Mouse (Mus musculus) MEL (cell line): ENCODE measurements around the gene Arhgap6. TPM values are rescaled to one million over a fixed set of nuclear protein-coding genes. Genes with fewer than 3 reads are reported as not detected.

ENCODE experiments used
- DNase-seq: peaks from one replicate; pipeline ENCODE4 v3.0.0; 2011; ENCODE audit warnings: low read depth, low spot score
- H3K27ac ChIP-seq: 2 replicates; pipeline ENCODE4 v1.5.1; 2012; ENCODE audit warnings: low read depth, mild to moderate bottlenecking, control low read depth, low read length, moderate library complexity; ENCODE audit not compliant: control insufficient read depth
- H3K27me3 ChIP-seq, 2 experiments: fragments of 150-350 bp in 1 of 2; sonication (generic) in 1 of 2; 2 replicates each; pipeline ENCODE4 v1.6.1; 2012; ENCODE audit warnings: low read length in 2 of 2, mild to moderate bottlenecking in 2 of 2, improper control_type of control experiment in 1 of 2, moderate library complexity in 1 of 2; ENCODE audit not compliant: insufficient read depth in 2 of 2, control insufficient read depth in 1 of 2
- H3K36me3 ChIP-seq, 2 experiments: 2 replicates each; pipeline ENCODE4 v1.6.1; 2012 to 2014; ENCODE audit warnings: low read length in 2 of 2, improper control_type of control experiment in 1 of 2, inconsistent platforms in 1 of 2, mild to moderate bottlenecking in 1 of 2; ENCODE audit not compliant: insufficient read depth in 2 of 2, control insufficient read depth in 1 of 2
- H3K4me1 ChIP-seq, 2 experiments: fragments of 150-350 bp in 1 of 2; sonication (generic) in 1 of 2; 2 replicates each; pipeline ENCODE4 v1.6.1; 2012; ENCODE audit warnings: low read length in 2 of 2, improper control_type of control experiment in 1 of 2, mild to moderate bottlenecking in 1 of 2; ENCODE audit not compliant: insufficient read depth in 2 of 2, control insufficient read depth in 1 of 2
- H3K4me3 ChIP-seq, 2 experiments: fragments of 150-350 bp in 1 of 2; sonication (generic) in 1 of 2; 2 replicates each; pipeline ENCODE4 v1.5.1; 2012; ENCODE audit warnings: low read depth in 2 of 2, low read length in 2 of 2, mild to moderate bottlenecking in 2 of 2, moderate library complexity in 2 of 2, control low read depth in 1 of 2, improper control_type of control experiment in 1 of 2; ENCODE audit not compliant: control insufficient read depth in 1 of 2, insufficient read depth in 1 of 2
- H3K79me2 ChIP-seq: 2 replicates; pipeline ENCODE4 v1.6.1; 2012; ENCODE audit warnings: mild to moderate bottlenecking, low read length, moderate library complexity; ENCODE audit not compliant: control insufficient read depth, poor library complexity, insufficient read depth
- H3K9ac ChIP-seq: 2 replicates; pipeline ENCODE4 v1.6.1; 2012; ENCODE audit warnings: low read depth, mild to moderate bottlenecking, control low read depth, low read length, moderate library complexity; ENCODE audit not compliant: control insufficient read depth, poor library complexity, severe bottlenecking
- H3K9me3 ChIP-seq: fragments of 150-350 bp; sonication (generic); replicated peaks from 2 replicates; pipeline ENCODE4 v1.6.1; 2012; ENCODE audit warnings: mild to moderate bottlenecking, low read length, improper control_type of control experiment, moderate library complexity; ENCODE audit not compliant: insufficient read depth
- BHLHE40 ChIP-seq: IDR thresholded peaks from 2 replicates; pipeline ENCODE4 v1.6.1; 2012; ENCODE audit warnings: low read depth, mild to moderate bottlenecking, inconsistent platforms, low read length, improper control_type of control experiment, borderline replicate concordance
- CHD1 ChIP-seq: IDR thresholded peaks from 2 replicates; pipeline ENCODE4 v1.6.1; 2012; ENCODE audit warnings: low read depth, mild to moderate bottlenecking, inconsistent platforms, low read length, improper control_type of control experiment
- CHD2 ChIP-seq: IDR thresholded peaks from 2 replicates; pipeline ENCODE4 v1.6.1; 2011; ENCODE audit warnings: low read length, improper control_type of control experiment
- E2F4 ChIP-seq: IDR thresholded peaks from 2 replicates; pipeline ENCODE4 v1.6.1; 2011; ENCODE audit warnings: low read depth, low read length, improper control_type of control experiment, borderline replicate concordance
- ELF1 ChIP-seq: IDR thresholded peaks from 2 replicates; pipeline ENCODE4 v1.6.1; 2014; ENCODE audit warnings: low read depth, mild to moderate bottlenecking, inconsistent platforms, low read length, improper control_type of control experiment, moderate library complexity
- EP300 ChIP-seq, 2 experiments: IDR thresholded peaks; 2 replicates each; pipeline ENCODE4 v1.6.1; 2011; ENCODE audit warnings: improper control_type of control experiment in 2 of 2, low read length in 2 of 2, low read depth in 1 of 2, mild to moderate bottlenecking in 1 of 2
- ETS1 ChIP-seq: IDR thresholded peaks from 2 replicates; pipeline ENCODE4 v1.6.1; 2012; ENCODE audit warnings: low read depth, mild to moderate bottlenecking, inconsistent platforms, low read length, improper control_type of control experiment, moderate library complexity
- GABPA ChIP-seq: IDR thresholded peaks from 2 replicates; pipeline ENCODE4 v1.6.1; 2012; ENCODE audit warnings: low read depth, mild to moderate bottlenecking, inconsistent platforms, low read length, improper control_type of control experiment, moderate library complexity
- GATA1 ChIP-seq: IDR thresholded peaks from 2 replicates; pipeline ENCODE4 v1.6.1; 2011; ENCODE audit warnings: low read depth, low read length, improper control_type of control experiment
- JUND ChIP-seq: IDR thresholded peaks from 2 replicates; pipeline ENCODE4 v1.6.1; 2011; ENCODE audit warnings: low read depth, mild to moderate bottlenecking, improper control_type of control experiment, low read length
- KAT2A ChIP-seq: conservative IDR thresholded peaks from 2 replicates; pipeline ENCODE4 v1.6.1; 2012; ENCODE audit warnings: low read depth, low read length, improper control_type of control experiment, inconsistent platforms
- MAFK ChIP-seq: IDR thresholded peaks from 2 replicates; pipeline ENCODE4 v1.6.1; 2011; ENCODE audit warnings: low read depth, mild to moderate bottlenecking, low read length, improper control_type of control experiment, borderline replicate concordance
- MAX ChIP-seq: IDR thresholded peaks from 2 replicates; pipeline ENCODE4 v1.6.1; 2011; ENCODE audit warnings: low read length, improper control_type of control experiment
- MAZ ChIP-seq: IDR thresholded peaks from 2 replicates; pipeline ENCODE4 v1.6.1; 2012; ENCODE audit warnings: low read depth, mild to moderate bottlenecking, inconsistent platforms, low read length, improper control_type of control experiment
- MEF2A ChIP-seq: IDR thresholded peaks from 2 replicates; pipeline ENCODE4 v1.6.1; 2014; ENCODE audit warnings: low read depth, mild to moderate bottlenecking, inconsistent platforms, low read length, improper control_type of control experiment; ENCODE audit not compliant: poor library complexity, insufficient replicate concordance, severe bottlenecking; ENCODE audit errors: extremely low read depth
- MXI1 ChIP-seq: IDR thresholded peaks from 2 replicates; pipeline ENCODE4 v1.6.1; 2011; ENCODE audit warnings: mild to moderate bottlenecking, low read depth, low read length, improper control_type of control experiment
- MYB ChIP-seq: IDR thresholded peaks from 2 replicates; pipeline ENCODE4 v1.6.1; 2011; ENCODE audit warnings: mild to moderate bottlenecking, low read depth, low read length, improper control_type of control experiment
- MYC ChIP-seq: IDR thresholded peaks from 2 replicates; pipeline ENCODE4 v1.6.1; 2011; ENCODE audit warnings: low read depth, mild to moderate bottlenecking, low read length, improper control_type of control experiment, moderate library complexity
- NELFE ChIP-seq: IDR thresholded peaks from 2 replicates; pipeline ENCODE4 v1.6.1; 2011; ENCODE audit warnings: low read depth, low read length, improper control_type of control experiment
- NRF1 ChIP-seq: IDR thresholded peaks from 2 replicates; pipeline ENCODE4 v1.6.1; 2014; ENCODE audit warnings: low read depth, mild to moderate bottlenecking, inconsistent platforms, low read length, improper control_type of control experiment, moderate library complexity; ENCODE audit not compliant: poor library complexity, insufficient read depth, severe bottlenecking
- POLR2A ChIP-seq, 2 experiments: IDR thresholded peaks; 2 replicates each; pipeline ENCODE4 v1.6.1; 2011 to 2012; ENCODE audit warnings: low read length in 2 of 2, mild to moderate bottlenecking in 2 of 2, control low read depth in 1 of 2, improper control_type of control experiment in 1 of 2, low read depth in 1 of 2, moderate library complexity in 1 of 2; ENCODE audit not compliant: control insufficient read depth in 1 of 2, insufficient read depth in 1 of 2, poor library complexity in 1 of 2
- POLR2AphosphoS2 ChIP-seq: IDR thresholded peaks from 2 replicates; pipeline ENCODE4 v1.6.1; 2011; ENCODE audit warnings: low read length, improper control_type of control experiment
- POLR2AphosphoS5 ChIP-seq: IDR thresholded peaks from 2 replicates; pipeline ENCODE4 v1.6.1; 2012; ENCODE audit warnings: low read depth, borderline replicate concordance, mild to moderate bottlenecking, inconsistent platforms, low read length, moderate library complexity, mixed read lengths
- RAD21 ChIP-seq: IDR thresholded peaks from 2 replicates; pipeline ENCODE4 v1.6.1; 2011; ENCODE audit warnings: mild to moderate bottlenecking, low read depth, low read length, improper control_type of control experiment
- RCOR1 ChIP-seq: IDR thresholded peaks from 2 replicates; pipeline ENCODE4 v1.6.1; 2012; ENCODE audit warnings: low read depth, mild to moderate bottlenecking, inconsistent platforms, low read length, improper control_type of control experiment
- SIN3A ChIP-seq: IDR thresholded peaks from 2 replicates; pipeline ENCODE4 v1.6.1; 2012; ENCODE audit warnings: low read length, improper control_type of control experiment, inconsistent platforms
- SMC3 ChIP-seq: IDR thresholded peaks from 2 replicates; pipeline ENCODE4 v1.6.1; 2011; ENCODE audit warnings: low read depth, low read length, improper control_type of control experiment
- TAL1 ChIP-seq: IDR thresholded peaks from 2 replicates; pipeline ENCODE4 v1.6.1; 2012; ENCODE audit warnings: mild to moderate bottlenecking, inconsistent platforms, low read length, moderate library complexity, mixed read lengths
- TBP ChIP-seq: IDR thresholded peaks from 2 replicates; pipeline ENCODE4 v1.8.0; 2011; ENCODE audit warnings: low read depth, low read length, improper control_type of control experiment
- TCF12 ChIP-seq: IDR thresholded peaks from 2 replicates; pipeline ENCODE4 v1.6.1; 2014; ENCODE audit warnings: low read depth, mild to moderate bottlenecking, inconsistent platforms, low read length, improper control_type of control experiment, moderate library complexity
- UBTF ChIP-seq: IDR thresholded peaks from 2 replicates; pipeline ENCODE4 v1.6.1; 2012; ENCODE audit warnings: low read depth, mild to moderate bottlenecking, inconsistent platforms, low read length, improper control_type of control experiment, moderate library complexity, borderline replicate concordance; ENCODE audit not compliant: insufficient read depth
- USF1 ChIP-seq: IDR thresholded peaks from 2 replicates; pipeline ENCODE4 v1.6.1; 2014; ENCODE audit warnings: low read depth, mild to moderate bottlenecking, inconsistent platforms, low read length, improper control_type of control experiment, moderate library complexity
- USF2 ChIP-seq, 2 experiments: IDR thresholded peaks; 2 replicates each; pipeline ENCODE4 v1.6.1; 2011 to 2012; ENCODE audit warnings: improper control_type of control experiment in 2 of 2, low read length in 2 of 2, borderline replicate concordance in 1 of 2, inconsistent platforms in 1 of 2, low read depth in 1 of 2, mild to moderate bottlenecking in 1 of 2; ENCODE audit not compliant: insufficient read depth in 1 of 2
- ZC3H11A ChIP-seq: IDR thresholded peaks from 2 replicates; pipeline ENCODE4 v1.6.1; 2012; ENCODE audit warnings: low read depth, mild to moderate bottlenecking, inconsistent platforms, low read length, improper control_type of control experiment
- ZKSCAN1 ChIP-seq: IDR thresholded peaks from 2 replicates; pipeline ENCODE4 v1.6.1; 2012; ENCODE audit warnings: low read depth, mild to moderate bottlenecking, inconsistent platforms, low read length, improper control_type of control experiment, moderate library complexity
- ZMIZ1 ChIP-seq: IDR thresholded peaks from 2 replicates; pipeline ENCODE4 v1.6.1; 2012; ENCODE audit warnings: low read depth, mild to moderate bottlenecking, inconsistent platforms, low read length, improper control_type of control experiment, moderate library complexity
- ZNF384 ChIP-seq: IDR thresholded peaks from 2 replicates; pipeline ENCODE4 v1.6.1; 2012; ENCODE audit warnings: low read depth, mild to moderate bottlenecking, inconsistent platforms, low read length, improper control_type of control experiment
- polyA plus RNA-seq, 2 experiments: library from polyadenylated mRNA; stranded (reverse) in 1 of 2; unstranded in 1 of 2; fragments of >175 nt in 1 of 2; fragments of >200 nt in 1 of 2; gene quantifications; 2 replicates each; pipeline versions ENCODE4 v1.2.1 to v1.2.4; 2012; ENCODE audit warnings: low replicate concordance in 2 of 2, low read depth in 1 of 2; ENCODE audit not compliant: insufficient read length in 2 of 2, insufficient read depth in 1 of 2, missing spikeins in 1 of 2
- total RNA-seq: library from RNA; depleted of rRNA; stranded (reverse); fragments of 300-350 nt; gene quantifications from 2 replicates; pipeline ENCODE4 v1.2.3, GENCODE M21; 2012

Gene Arhgap6
- total and polyA plus RNA-seq, 3 experiments, result 4.4 to 21.7 TPM; not detected in 1

- DNase-seq, result peak; percentile 88
- Histone ChIP-seq H3K9me3 (no peaks in the 10 kb centered on the region), H3K27me3 (no peaks in the 10 kb centered on the region), H3K27ac (peak overlapping the region; percentile 84), H3K9ac (peak overlapping the region; percentile 49), H3K4me3 (peak overlapping the region; percentile 2 to 15; a peak in 2 of 4 replicates), H3K36me3 (peaks cover 0 to 56% of the 10 kb centered on the region in 2 experiments; a peak in 2 of 4 replicates), H3K79me2 (peaks cover 3% of the 10 kb centered on the region; the same call in 1 of the 2 replicates), H3K4me1 (peaks cover 24 to 44% of the 10 kb centered on the region in 2 experiments)
- TF ChIP-seq MEF2A (0 out of 2 replicates have a peak, but pooled peaks have one; percentile 17), POLR2AphosphoS5 (no peak), ZNF384 (peak; percentile 99), BHLHE40 (peak; percentile 84), MYB (peak; percentile 85), RCOR1 (peak; percentile 95), USF2 (IDR thresholded peaks at IDR 0.05; ENCODE audit: borderline replicate concordance in 1 of 2, insufficient read depth in 1 of 2, low read depth in 1 of 2, low read length in 2 of 2) (no peak), MXI1 (peak; percentile 93), SIN3A (peak; percentile 95), GABPA (no peak), CHD1 (no peak), TAL1 (peak; percentile 93), KAT2A (0 out of 2 replicates have a peak, but pooled peaks have one; percentile 26), NELFE (no peak), GATA1 (peak; percentile 98), NRF1 (no peak), ZC3H11A (peak; percentile 32; the same call in 1 of the 2 replicates), TCF12 (peak; percentile 99), E2F4 (no peak), RAD21 (no peak), TBP (0 out of 2 replicates have a peak, but pooled peaks have one; percentile 35), ELF1 (peak; percentile 61; the same call in 1 of the 2 replicates), EP300 (IDR thresholded peaks at IDR 0.05; ENCODE audit: low read depth in 1 of 2, low read length in 2 of 2) (peak; percentile 99), MYC (peak; percentile 83), JUND (no peak; the same call in 1 of the 2 replicates), MAFK (peak; percentile 86), ZMIZ1 (peak; percentile 76; the same call in 1 of the 2 replicates), USF1 (peak; percentile 23; the same call in 1 of the 2 replicates), POLR2AphosphoS2 (no peak), UBTF (no peak), MAX (peak; percentile 86), SMC3 (no peak), ETS1 (peak; percentile 99), CHD2 (no peak; the same call in 1 of the 2 replicates), MAZ (peak; percentile 50; the same call in 1 of the 2 replicates), POLR2A (IDR thresholded peaks at IDR 0.05; ENCODE audit: control insufficient read depth in 1 of 2, insufficient read depth in 1 of 2, low read depth in 1 of 2, low read length in 2 of 2, poor library complexity in 1 of 2) (no peak), ZKSCAN1 (no peak)
These were observed 252.7 kb downstream of the Arhgap6 start for GRCm38 (mm10) chrX:169047595-169047994.
